Comparison of ENCODE assay signal across 8 mouse cellular contexts in genomic region chrX:81085025-81085752, GRCm38 (mm10). TPM values are rescaled to one million over a fixed set of nuclear protein-coding genes. Genes with fewer than 3 reads are reported as not detected.
A peak's percentile ranks its signal among the peaks of the same experiment; 100 is the strongest.
DNase-seq lines count a peak whose midpoint lies in the region; ATAC-seq and TF ChIP-seq lines count a peak whose summit lies in the region.

No protein-coding gene starts in this region.

- peak; percentile 55; the same call in 1 of the 2 replicates for ATAC-seq in forebrain, embryonic 12.5 days (ENCODE audit: low FRiP score)

- H3K4me1 ChIP-seq in forebrain, embryonic 12.5 days: no peaks in the 10 kb centered on the region; the same call in 1 of the 2 replicates
- no peaks in the 10 kb centered on the region for H3K4me1 ChIP-seq in thymus, adult 2 months (replicated peaks; ENCODE audit: control insufficient read depth, insufficient read depth, low read length)

- intact Hi-C loops in left cerebral cortex, postnatal 10 days (cut with DNase I): no loop called here
- intact Hi-C loops in left cerebral cortex, postnatal 4 days (cut with DNase I): no loop called here

- no peak for TF ChIP-seq POLR2A in thymus, adult 2 months (IDR thresholded peaks at IDR 0.05; ENCODE audit: control insufficient read depth, extremely low read depth, insufficient read depth, low read length, poor library complexity)

- no peaks in the 10 kb centered on the region for H3K27me3 ChIP-seq in forebrain, embryonic 12.5 days
- H3K27me3 ChIP-seq in thymus, adult 2 months (ENCODE audit: control insufficient read depth, insufficient read depth, low read length): no peaks in the 10 kb centered on the region

- no peak for TF ChIP-seq CTCF in thymus, adult 2 months (IDR thresholded peaks at IDR 0.05; ENCODE audit: borderline replicate concordance, control insufficient read depth, extremely low read depth, insufficient read depth, low read length, poor library complexity)

- 21% methylated on average over 2 of the region's 2 CpGs for WGBS in forebrain, embryonic 12.5 days
- 91% methylated on average over 2 of the region's 2 CpGs for WGBS in thymus, adult 2 months

- peak; percentile 26 for DNase-seq in cerebellum, adult 9-10 months
- no peak for DNase-seq in cerebellum, adult 11-12 months
- peak; percentile 31 to 35 for DNase-seq in left cerebral cortex, postnatal 10 days (ENCODE audit: extremely low spot score in 1 of 2, low spot score in 2 of 2)
- no peak for DNase-seq in left cerebral cortex, adult 11 months (ENCODE audit: low spot score)
- DNase-seq in left cerebral cortex, postnatal 4 days: peak; percentile 28
- DNase-seq in spleen, postnatal 14 days (ENCODE audit: low spot score in 2 of 2): no peak
- DNase-seq in thymus, adult 2 months: no peak

- H3K9ac ChIP-seq in forebrain, embryonic 12.5 days: no peak overlapping the region

- no peak overlapping the region for H3K4me2 ChIP-seq in forebrain, embryonic 12.5 days

- H3K4me3 ChIP-seq in forebrain, embryonic 12.5 days (replicated peaks): no peak overlapping the region
- H3K4me3 ChIP-seq in thymus, adult 2 months (ENCODE audit: control insufficient read depth, insufficient read depth, low read length): no peak overlapping the region

- no peak overlapping the region for H3K27ac ChIP-seq in forebrain, embryonic 12.5 days
- no peak overlapping the region for H3K27ac ChIP-seq in thymus, adult 2 months (ENCODE audit: control insufficient read depth, insufficient read depth, low read length)

- no peaks in the 10 kb centered on the region for H3K36me3 ChIP-seq in forebrain, embryonic 12.5 days (replicated peaks)
- H3K36me3 ChIP-seq in thymus, adult 2 months (ENCODE audit: control insufficient read depth, insufficient read depth, low read length): no peaks in the 10 kb centered on the region

- H3K9me3 ChIP-seq in forebrain, embryonic 12.5 days: no peaks in the 10 kb centered on the region

RNA-seq across cellular contexts. Expression of gene Tmem47, which starts 14.7 kb away (rescaled TPM):
- 10 to 100 TPM; 61.0 to 65.6 TPM for total RNA-seq in left cerebral cortex, postnatal 10 days (2021)
- 31.9 and 41.4 TPM in 2 replicates for polyA plus RNA-seq in forebrain, embryonic 12.5 days (2016; fragmentation: Nextera tagmentation; extraction: Ambion mirVana)
- total RNA-seq in left cerebral cortex, postnatal 4 days (2021): 10 to 100 TPM; 29.2 to 32.5 TPM
- 1.5 and 1.6 TPM in 2 replicates for polyA plus RNA-seq in thymus, adult 2 months (2012; rRNA removed)

Comparison
In these comparisons a context has a peak if more than half of its experiments do, and no peak if none do; other contexts are left out.
1. DNase-seq: peak in cerebellum, adult 9-10 months (single experiment), left cerebral cortex, postnatal 10 days (2 of 2) and left cerebral cortex, postnatal 4 days (single experiment); none in cerebellum, adult 11-12 months (single experiment), left cerebral cortex, adult 11 months (single experiment), spleen, postnatal 14 days (0 of 2) and thymus, adult 2 months (single experiment).